Mouse (Mus musculus): ENCODE measurements around the gene Dcun1d1. TPM values are rescaled to one million over a fixed set of nuclear protein-coding genes. Genes with fewer than 3 reads are reported as not detected.

Dcun1d1 gene
- polyA plus RNA-seq, 2 experiments, result 35.7 to 86.8 TPM

DNA sequence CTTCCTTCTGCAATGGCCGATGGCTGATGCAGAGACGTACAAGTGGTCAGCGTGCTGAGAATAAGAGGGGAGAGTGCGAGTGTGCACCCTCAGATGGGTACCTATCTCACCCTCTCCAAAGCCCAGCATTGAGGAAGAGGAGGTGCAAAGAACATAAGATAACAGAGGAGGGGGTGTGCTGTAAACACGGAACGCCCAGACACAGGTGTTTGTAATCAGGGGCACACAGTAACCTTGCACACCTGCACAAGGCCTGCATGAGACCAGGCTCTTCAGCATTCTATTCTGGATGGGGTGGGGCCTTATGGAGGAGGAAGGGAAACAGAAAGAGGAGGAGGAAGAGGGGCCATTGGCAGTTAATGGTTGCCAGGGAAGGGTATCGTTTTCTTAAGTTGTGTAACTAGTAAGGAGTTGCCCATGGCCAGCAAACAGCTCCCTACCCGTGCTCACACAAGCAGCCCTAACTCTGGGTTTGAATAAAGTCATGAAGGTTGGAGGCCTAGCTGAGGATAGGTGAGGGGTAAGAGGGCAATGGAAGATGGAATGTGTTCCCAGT lies 30.2 kb upstream of the Dcun1d1 start:
- Histone ChIP-seq H3K9ac (ENCODE audit: low read depth, low read length, severe bottlenecking) (no peak overlapping the region), H3K27me3 (ENCODE audit: control insufficient read depth, insufficient read depth, low read length) (no peaks in the 10 kb centered on the region), H3K27ac (replicated peaks; ENCODE audit: low read depth, low read length) (no peak overlapping the region), H3K9me3 (ENCODE audit: control insufficient read depth, low read length) (no peaks in the 10 kb centered on the region), H3K4me3 (replicated peaks; ENCODE audit: low read length) (no peak overlapping the region), H3K36me3 (ENCODE audit: control insufficient read depth, insufficient read depth, low read length) (peaks cover 42% of the 10 kb centered on the region), H3K4me1 (ENCODE audit: control insufficient read depth, insufficient read depth, low read length) (no peaks in the 10 kb centered on the region), H3K4me2 (replicated peaks; ENCODE audit: low read depth, low read length, severe bottlenecking) (no peak overlapping the region)
- WGBS, result 88% methylated on average over 8 of the region's 8 CpGs
- ATAC-seq (ENCODE audit: low FRiP score, low read depth) (no peak), DNase-seq (ENCODE audit: low spot score) (no peak)
- no peak for TF ChIP-seq POLR2A (IDR thresholded peaks at IDR 0.05; ENCODE audit: borderline replicate concordance, extremely low read depth, insufficient read depth, insufficient read length)

- ATAC-seq (ENCODE audit: low FRiP score, low read depth), result no peak
- H3K4me2 ChIP-seq (replicated peaks; ENCODE audit: low read depth, low read length, severe bottlenecking), result no peak overlapping the region
- peaks cover 36% of the 10 kb centered on the region for H3K36me3 ChIP-seq (ENCODE audit: control insufficient read depth, insufficient read depth, low read length)
These were observed 29.2 kb upstream of the Dcun1d1 start for GRCm38 (mm10) chr3:35966493-35966892.

DNA sequence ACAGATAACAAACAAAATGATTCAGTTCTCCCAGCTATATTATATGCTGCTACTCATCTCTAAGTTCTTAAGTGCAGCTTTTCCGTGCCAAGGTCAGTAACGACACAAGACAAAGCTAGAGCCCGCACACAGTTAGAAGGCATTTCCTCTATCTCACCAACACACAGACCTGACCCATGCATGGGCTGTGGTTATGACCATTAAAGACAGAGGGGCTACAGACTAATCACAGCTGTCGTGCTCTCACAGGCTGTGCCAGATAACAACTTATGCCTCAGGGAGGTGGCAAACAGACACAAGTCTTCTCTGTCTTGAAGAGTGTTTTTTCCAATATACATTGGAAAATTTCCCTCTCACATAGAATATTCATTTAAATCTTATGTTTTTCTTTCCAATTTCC lies 27.7 kb upstream of the Dcun1d1 start:
- H3K9ac ChIP-seq (ENCODE audit: low read depth, low read length, severe bottlenecking), result no peak overlapping the region
- peaks cover 40% of the 10 kb centered on the region for H3K36me3 ChIP-seq (ENCODE audit: control insufficient read depth, insufficient read depth, low read length)
- no peak overlapping the region for H3K4me2 ChIP-seq (replicated peaks; ENCODE audit: low read depth, low read length, severe bottlenecking)
- 79% methylated on average over 4 of the region's 4 CpGs for WGBS
- no peaks in the 10 kb centered on the region for H3K4me1 ChIP-seq (ENCODE audit: control insufficient read depth, insufficient read depth, low read length)
- no peak for ATAC-seq (ENCODE audit: low FRiP score, low read depth)
- no peaks in the 10 kb centered on the region for H3K9me3 ChIP-seq (ENCODE audit: control insufficient read depth, low read length)
- H3K27me3 ChIP-seq (ENCODE audit: control insufficient read depth, insufficient read depth, low read length), result no peaks in the 10 kb centered on the region
- no peak for TF ChIP-seq POLR2A (IDR thresholded peaks at IDR 0.05; ENCODE audit: borderline replicate concordance, extremely low read depth, insufficient read depth, insufficient read length)
- H3K27ac ChIP-seq (replicated peaks; ENCODE audit: low read depth, low read length), result no peak overlapping the region
- no peak for DNase-seq (ENCODE audit: low spot score)
- H3K4me3 ChIP-seq (replicated peaks; ENCODE audit: low read length), result no peak overlapping the region

More at GRCm38 (mm10) chr3:35966493-35966892, 29.2 kb upstream of the Dcun1d1 start:
- no peaks in the 10 kb centered on the region for H3K4me1 ChIP-seq (ENCODE audit: control insufficient read depth, insufficient read depth, low read length)
- no peak for TF ChIP-seq POLR2A (IDR thresholded peaks at IDR 0.05; ENCODE audit: borderline replicate concordance, extremely low read depth, insufficient read depth, insufficient read length)
- H3K9ac ChIP-seq (ENCODE audit: low read depth, low read length, severe bottlenecking), result no peak overlapping the region
- no peak overlapping the region for H3K4me3 ChIP-seq (replicated peaks; ENCODE audit: low read length)
- DNase-seq (ENCODE audit: low spot score), result no peak
- H3K27me3 ChIP-seq (ENCODE audit: control insufficient read depth, insufficient read depth, low read length), result no peaks in the 10 kb centered on the region
- WGBS, result 90% methylated on average over 2 of the region's 2 CpGs
- no peaks in the 10 kb centered on the region for H3K9me3 ChIP-seq (ENCODE audit: control insufficient read depth, low read length)
- no peak overlapping the region for H3K27ac ChIP-seq (replicated peaks; ENCODE audit: low read depth, low read length)

GRCm38 (mm10) chr3:35963921-35964320 lies 26.7 kb upstream of the Dcun1d1 start:
- peaks cover 42% of the 10 kb centered on the region for H3K36me3 ChIP-seq (ENCODE audit: control insufficient read depth, insufficient read depth, low read length)
- WGBS, result 87% methylated on average over 5 of the region's 5 CpGs

DNA sequence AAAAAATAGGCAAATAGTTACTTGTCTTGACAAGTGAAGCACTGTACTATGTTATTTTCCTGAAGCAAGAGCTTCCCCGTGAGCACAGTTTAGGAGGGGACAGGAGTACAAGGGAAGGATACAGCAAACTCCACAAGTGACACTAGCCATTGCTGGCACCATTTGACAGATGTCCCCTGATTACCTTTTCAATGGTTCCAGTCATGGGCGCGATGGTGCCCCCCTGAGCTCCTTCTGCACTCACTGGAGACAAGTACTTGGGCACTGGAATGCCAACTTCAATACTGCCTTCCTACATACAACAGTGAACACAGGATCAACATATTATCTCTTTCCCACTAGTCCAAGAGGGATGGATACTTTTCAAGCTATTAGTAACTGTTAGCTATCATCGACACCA lies 26.2 kb upstream of the Dcun1d1 start:
- TF ChIP-seq POLR2A (IDR thresholded peaks at IDR 0.05; ENCODE audit: borderline replicate concordance, extremely low read depth, insufficient read depth, insufficient read length), result no peak
- H3K4me3 ChIP-seq (replicated peaks; ENCODE audit: low read length), result no peak overlapping the region
- H3K4me2 ChIP-seq (replicated peaks; ENCODE audit: low read depth, low read length, severe bottlenecking), result no peak overlapping the region
- H3K9me3 ChIP-seq (ENCODE audit: control insufficient read depth, low read length), result no peaks in the 10 kb centered on the region
- H3K36me3 ChIP-seq (ENCODE audit: control insufficient read depth, insufficient read depth, low read length), result peaks cover 42% of the 10 kb centered on the region
- no peak overlapping the region for H3K27ac ChIP-seq (replicated peaks; ENCODE audit: low read depth, low read length)
- WGBS, result 92% methylated on average over 4 of the region's 4 CpGs
- no peak overlapping the region for H3K9ac ChIP-seq (ENCODE audit: low read depth, low read length, severe bottlenecking)
- ATAC-seq (ENCODE audit: low FRiP score, low read depth) (no peak), DNase-seq (ENCODE audit: low spot score) (no peak)
- no peaks in the 10 kb centered on the region for H3K4me1 ChIP-seq (ENCODE audit: control insufficient read depth, insufficient read depth, low read length)
- no peaks in the 10 kb centered on the region for H3K27me3 ChIP-seq (ENCODE audit: control insufficient read depth, insufficient read depth, low read length)

More at GRCm38 (mm10) chr3:35963921-35964320, 26.7 kb upstream of the Dcun1d1 start:
- H3K4me1 ChIP-seq (ENCODE audit: control insufficient read depth, insufficient read depth, low read length), result no peaks in the 10 kb centered on the region
- DNase-seq (ENCODE audit: low spot score), result no peak
- no peak overlapping the region for H3K9ac ChIP-seq (ENCODE audit: low read depth, low read length, severe bottlenecking)
- no peak overlapping the region for H3K4me2 ChIP-seq (replicated peaks; ENCODE audit: low read depth, low read length, severe bottlenecking)
- no peak for TF ChIP-seq POLR2A (IDR thresholded peaks at IDR 0.05; ENCODE audit: borderline replicate concordance, extremely low read depth, insufficient read depth, insufficient read length)
- no peaks in the 10 kb centered on the region for H3K9me3 ChIP-seq (ENCODE audit: control insufficient read depth, low read length)
- no peak for ATAC-seq (ENCODE audit: low FRiP score, low read depth)
- no peaks in the 10 kb centered on the region for H3K27me3 ChIP-seq (ENCODE audit: control insufficient read depth, insufficient read depth, low read length)
- H3K4me3 ChIP-seq (replicated peaks; ENCODE audit: low read length), result no peak overlapping the region
- H3K27ac ChIP-seq (replicated peaks; ENCODE audit: low read depth, low read length), result no peak overlapping the region

Measured in limb, embryonic 14.5 days (tissue).